8 mouse cellular contexts compared by ENCODE assay signal in genomic region chr8:70223341-70223740, GRCm38 (mm10). TPM values are rescaled to one million over a fixed set of nuclear protein-coding genes. Genes with fewer than 3 reads are reported as not detected.
DNase-seq lines count a peak whose midpoint lies in the region; ATAC-seq and TF ChIP-seq lines count a peak whose summit lies in the region.

No protein-coding gene starts in this region.

- H3K27me3 ChIP-seq in midbrain, postnatal 0 days (ENCODE audit: insufficient read depth, low read length): no peaks in the 10 kb centered on the region
- no peaks in the 10 kb centered on the region; the same call in 1 of the 2 replicates for H3K27me3 ChIP-seq in midbrain, embryonic 13.5 days

- H3K27ac ChIP-seq in midbrain, postnatal 0 days (ENCODE audit: low read depth, low read length): no peak overlapping the region
- H3K27ac ChIP-seq in midbrain, embryonic 13.5 days: no peak overlapping the region
- peak overlapping the region; percentile 90 for H3K27ac ChIP-seq in brown adipose tissue, adult 24 weeks (replicated peaks; ENCODE audit: low read depth, low read length)

- ATAC-seq in midbrain, postnatal 0 days (ENCODE audit: low FRiP score): no peak
- no peak for ATAC-seq in midbrain, embryonic 13.5 days

- peaks cover 54% of the 10 kb centered on the region for H3K36me3 ChIP-seq in midbrain, postnatal 0 days (ENCODE audit: insufficient read depth, low read length)
- H3K36me3 ChIP-seq in midbrain, embryonic 13.5 days: peaks cover 75% of the 10 kb centered on the region

- peak; percentile 70 for TF ChIP-seq CTCF in midbrain, postnatal 0 days (IDR thresholded peaks at IDR 0.05)

- no peaks in the 10 kb centered on the region for H3K9me3 ChIP-seq in midbrain, postnatal 0 days (ENCODE audit: low read length)
- H3K9me3 ChIP-seq in midbrain, embryonic 13.5 days: no peaks in the 10 kb centered on the region

- DNase-seq in cerebellum, postnatal 10 days: peak; percentile 59 to 65
- DNase-seq in cerebellum, adult 11 months: no peak
- no peak for DNase-seq in midbrain, postnatal 0 days (ENCODE audit: low spot score)
- peak; percentile 76 for DNase-seq in heart, postnatal 4 days
- peak; percentile 67 to 71 for DNase-seq in lung, postnatal 4 days
- no peak for DNase-seq in left cerebral cortex, adult 9 months (ENCODE audit: low spot score in 2 of 2)

- no peaks in the 10 kb centered on the region; the same call in 1 of the 2 replicates for H3K4me1 ChIP-seq in midbrain, postnatal 0 days (ENCODE audit: insufficient read depth, low read length)
- peaks cover 10% of the 10 kb centered on the region; the same call in 1 of the 2 replicates for H3K4me1 ChIP-seq in midbrain, embryonic 13.5 days (replicated peaks)
- H3K4me1 ChIP-seq in brown adipose tissue, adult 24 weeks (ENCODE audit: control insufficient read depth, insufficient read depth, insufficient read length, low read length): peaks cover 25% of the 10 kb centered on the region

- H3K4me3 ChIP-seq in midbrain, postnatal 0 days (ENCODE audit: low read depth, low read length): no peak overlapping the region
- no peak overlapping the region for H3K4me3 ChIP-seq in midbrain, embryonic 13.5 days (replicated peaks)
- no peak overlapping the region for H3K4me3 ChIP-seq in brown adipose tissue, adult 24 weeks (ENCODE audit: insufficient read depth, low read depth, low read length)

- H3K9ac ChIP-seq in midbrain, postnatal 0 days (replicated peaks; ENCODE audit: low read length, poor library complexity, severe bottlenecking): no peak overlapping the region
- no peak overlapping the region for H3K9ac ChIP-seq in midbrain, embryonic 13.5 days (replicated peaks)

- WGBS in midbrain, postnatal 0 days: 46% methylated on average over 6 of the region's 6 CpGs
- WGBS in midbrain, embryonic 13.5 days: 46% methylated on average over 6 of the region's 6 CpGs

- H3K4me2 ChIP-seq in midbrain, postnatal 0 days (ENCODE audit: low read depth, low read length, poor library complexity, severe bottlenecking): no peak overlapping the region
- H3K4me2 ChIP-seq in midbrain, embryonic 13.5 days (replicated peaks): no peak overlapping the region

RNA-seq across cellular contexts. Expression of gene Sugp2, which starts 10.7 kb away (rescaled TPM):
- total RNA-seq in midbrain, postnatal 0 days (2014; rRNA removed): 139 and 150 TPM in 2 replicates
- polyA plus RNA-seq in midbrain, postnatal 0 days (2015; fragmentation: Nextera tagmentation; extraction: Ambion mirVana): 71.7 and 75.7 TPM in 2 replicates
- 84.2 and 86.0 TPM in 2 replicates for polyA plus RNA-seq in midbrain, embryonic 13.5 days (2015; fragmentation: Nextera tagmentation; extraction: Ambion mirVana)
- 5.9 and 10.4 TPM in 2 replicates for polyA plus RNA-seq in brown adipose tissue, adult 24 weeks (2012; ENCODE audit: insufficient read depth, insufficient read length, missing spikeins)
- 10 to 100 TPM; 52.2 to 55.4 TPM for total RNA-seq in heart, postnatal 4 days (2021)

RNA-seq across cellular contexts. Expression of gene Armc6, which starts 10.9 kb away (rescaled TPM):
- 112 and 119 TPM in 2 replicates for total RNA-seq in midbrain, postnatal 0 days (2014; rRNA removed)
- 116 and 121 TPM in 2 replicates for polyA plus RNA-seq in midbrain, postnatal 0 days (2015; fragmentation: Nextera tagmentation; extraction: Ambion mirVana)
- 74.2 and 77.6 TPM in 2 replicates for polyA plus RNA-seq in midbrain, embryonic 13.5 days (2015; fragmentation: Nextera tagmentation; extraction: Ambion mirVana)
- 5.0 and 6.7 TPM in 2 replicates for polyA plus RNA-seq in brown adipose tissue, adult 24 weeks (2012; ENCODE audit: insufficient read depth, insufficient read length, missing spikeins)
- total RNA-seq in heart, postnatal 4 days (2021): 10 to 100 TPM; 10.2 to 10.6 TPM

RNA-seq across cellular contexts. Expression of gene Slc25a42, which starts 11.2 kb away (rescaled TPM):
- 15.1 and 18.0 TPM in 2 replicates for total RNA-seq in midbrain, postnatal 0 days (2014; rRNA removed)
- polyA plus RNA-seq in midbrain, postnatal 0 days (2015; fragmentation: Nextera tagmentation; extraction: Ambion mirVana): 9.2 and 9.3 TPM in 2 replicates
- polyA plus RNA-seq in midbrain, embryonic 13.5 days (2015; fragmentation: Nextera tagmentation; extraction: Ambion mirVana): 4.3 and 4.4 TPM in 2 replicates
- polyA plus RNA-seq in brown adipose tissue, adult 24 weeks (2012; ENCODE audit: insufficient read depth, insufficient read length, missing spikeins): 75.9 and 89.9 TPM in 2 replicates
- 10 to 100 TPM; 25.9 to 28.0 TPM for total RNA-seq in heart, postnatal 4 days (2021)

RNA-seq across cellular contexts. Expression of gene Tmem161a, which starts 51.2 kb away (rescaled TPM):
- 52.4 and 64.8 TPM in 2 replicates for total RNA-seq in midbrain, postnatal 0 days (2014; rRNA removed)
- 49.5 and 51.6 TPM in 2 replicates for polyA plus RNA-seq in midbrain, postnatal 0 days (2015; fragmentation: Nextera tagmentation; extraction: Ambion mirVana)
- 44.6 and 49.5 TPM in 2 replicates for polyA plus RNA-seq in midbrain, embryonic 13.5 days (2015; fragmentation: Nextera tagmentation; extraction: Ambion mirVana)
- 20.3 and 22.0 TPM in 2 replicates for polyA plus RNA-seq in brown adipose tissue, adult 24 weeks (2012; ENCODE audit: insufficient read depth, insufficient read length, missing spikeins)
- total RNA-seq in heart, postnatal 4 days (2021): 100 to 1,000 TPM; 100 to 110 TPM

RNA-seq across cellular contexts. Expression of gene Homer3, which starts 59.3 kb away (rescaled TPM):
- total RNA-seq in midbrain, postnatal 0 days (2014; rRNA removed): 36.4 and 49.7 TPM in 2 replicates
- polyA plus RNA-seq in midbrain, postnatal 0 days (2015; fragmentation: Nextera tagmentation; extraction: Ambion mirVana): 13.8 and 18.3 TPM in 2 replicates
- polyA plus RNA-seq in midbrain, embryonic 13.5 days (2015; fragmentation: Nextera tagmentation; extraction: Ambion mirVana): 57.7 and 61.5 TPM in 2 replicates
- 2.8 and 4.5 TPM in 2 replicates for polyA plus RNA-seq in brown adipose tissue, adult 24 weeks (2012; ENCODE audit: insufficient read depth, insufficient read length, missing spikeins)
- 10 to 100 TPM; 36.2 to 36.4 TPM for total RNA-seq in heart, postnatal 4 days (2021)

Comparison
In these comparisons a context has a peak if more than half of its experiments do, and no peak if none do; other contexts are left out.
1. DNase-seq: peak in cerebellum, postnatal 10 days (2 of 2), heart, postnatal 4 days (single experiment) and lung, postnatal 4 days (2 of 2); none in cerebellum, adult 11 months (single experiment), midbrain, postnatal 0 days (single experiment) and left cerebral cortex, adult 9 months (0 of 2).